Mouse (Mus musculus) megakaryocyte-erythroid progenitor cell, adult 5-6 weeks (primary cell): ENCODE results near the gene Rtf2. TPM values are rescaled to one million over a fixed set of nuclear protein-coding genes. Genes with fewer than 3 reads are reported as not detected.
A peak's percentile ranks its signal among the peaks of the same experiment; 100 is the strongest.

Source experiments
- ATAC-seq: replicated peaks from 2 replicates; pipeline ENCODE4 v1.8.0; 2016; ENCODE audit warnings: mild to moderate bottlenecking, inconsistent platforms; ENCODE audit not compliant: severe bottlenecking, poor library complexity, low FRiP score, low TSS enrichment
- total RNA-seq, 2 experiments: library from RNA; stranded (forward) in 1 of 2; stranded (reverse) in 1 of 2; fragments of 200-1000, 215-1000 nt in 1 of 2; fragments of >200 nt in 1 of 2; fragmentation: Nextera tagmentation in 1 of 2; gene quantifications; 2 replicates each; pipeline ENCODE4 v1.2.3; 2014 to 2017

Rtf2 gene
- total RNA-seq, 2 experiments from 2014 or later, result 38.0 to 132 TPM

DNA sequence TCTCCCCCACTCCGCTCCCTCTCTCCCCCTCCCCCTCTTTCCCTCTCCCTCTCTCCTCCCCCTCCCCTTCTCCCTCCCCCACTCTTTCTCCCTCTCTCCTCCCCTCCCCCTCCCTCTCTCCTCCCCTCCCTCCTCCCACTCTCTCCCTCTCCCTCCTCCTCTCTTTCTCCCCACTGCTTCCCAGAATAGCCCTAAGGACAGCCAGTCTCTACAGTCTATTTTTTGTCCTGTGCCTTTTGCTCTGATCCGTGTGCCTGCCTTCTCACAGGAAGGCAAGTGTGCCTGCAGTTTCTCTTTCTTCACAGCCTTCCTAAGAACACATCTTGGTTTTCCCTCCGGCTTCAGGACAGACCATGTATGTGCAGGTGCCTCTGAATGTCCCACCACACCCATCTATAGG, 37.0 kb downstream of the Rtf2 start:
- ATAC-seq, result no peak

DNA sequence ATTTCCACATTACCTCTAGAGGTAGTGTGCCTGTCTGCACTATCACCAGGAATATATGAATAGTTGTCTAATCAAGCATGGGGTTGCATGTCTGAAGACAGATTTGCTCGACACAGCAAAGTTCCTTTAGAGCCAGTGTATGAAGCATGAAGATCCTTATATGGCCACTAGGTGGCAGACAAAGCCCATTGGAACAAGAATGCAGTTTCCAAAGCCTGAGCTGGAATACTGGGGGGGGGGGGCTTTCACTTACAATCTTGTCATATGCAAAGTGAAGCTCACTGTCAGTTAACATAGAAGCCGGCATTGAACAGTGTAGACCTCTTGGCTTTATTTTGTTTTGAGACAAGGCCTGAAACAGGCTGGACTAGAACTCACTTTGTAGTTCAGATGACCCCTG, 37.5 kb downstream of the Rtf2 start:
- peak; percentile 58 for ATAC-seq

DNA sequence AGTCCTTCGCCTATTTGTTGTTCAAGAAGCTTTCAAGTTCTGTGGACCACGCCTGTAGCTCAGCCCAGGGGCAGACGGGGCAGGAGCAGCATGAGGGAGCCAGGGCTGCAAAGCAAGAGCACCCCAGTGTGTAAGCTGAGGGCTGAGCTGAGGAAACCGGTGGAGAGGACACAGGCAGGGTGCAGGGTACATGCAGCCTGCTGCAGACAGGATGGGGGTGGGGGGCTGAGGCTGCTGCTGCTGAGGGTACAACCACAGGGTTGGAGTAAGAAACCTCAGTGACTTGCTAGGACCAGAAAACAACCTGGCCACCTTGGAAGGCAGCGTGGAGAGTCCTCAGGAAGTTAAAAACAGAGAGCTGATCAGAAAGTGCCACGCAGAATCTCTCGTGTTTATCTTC, 39.9 kb downstream of the Rtf2 start:
- ATAC-seq, result no peak

GRCm38 (mm10) chr2:172481654-172482385, 41.5 kb downstream of the Rtf2 start:
- ATAC-seq, result no peak

- no peak for ATAC-seq
Measured at GRCm38 (mm10) chr2:172483766-172484413, 43.5 kb downstream of the Rtf2 start.

- no peak for ATAC-seq
Measured at GRCm38 (mm10) chr2:172484696-172485370, 44.5 kb downstream of the Rtf2 start.

GRCm38 (mm10) chr2:172496736-172497345, 56.5 kb downstream of the Rtf2 start:
- no peak for ATAC-seq

DNA sequence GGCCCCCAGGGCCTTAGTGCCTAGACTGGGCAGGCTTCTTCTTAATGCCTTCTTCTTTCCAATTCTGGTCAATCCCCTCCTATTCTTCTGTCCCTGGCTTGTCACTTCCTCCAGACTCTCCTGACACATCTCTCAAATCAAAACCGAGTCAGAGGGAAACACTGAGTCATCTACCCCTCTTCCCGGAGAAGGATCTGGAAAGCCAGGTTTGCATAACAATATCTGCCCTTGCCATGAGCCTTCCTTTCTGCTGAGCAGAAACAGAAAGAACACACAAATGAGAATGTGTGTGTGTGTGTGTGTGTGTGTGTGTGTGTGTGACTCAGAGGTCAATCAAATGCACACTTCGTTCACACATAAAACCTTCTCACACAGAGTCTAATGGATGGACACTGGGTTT, 58.5 kb downstream of the Rtf2 start:
- ATAC-seq, result no peak

- ATAC-seq, result peak; percentile 92
Measured at GRCm38 (mm10) chr2:172500752-172501316, 60.5 kb downstream of the Rtf2 start.

DNA sequence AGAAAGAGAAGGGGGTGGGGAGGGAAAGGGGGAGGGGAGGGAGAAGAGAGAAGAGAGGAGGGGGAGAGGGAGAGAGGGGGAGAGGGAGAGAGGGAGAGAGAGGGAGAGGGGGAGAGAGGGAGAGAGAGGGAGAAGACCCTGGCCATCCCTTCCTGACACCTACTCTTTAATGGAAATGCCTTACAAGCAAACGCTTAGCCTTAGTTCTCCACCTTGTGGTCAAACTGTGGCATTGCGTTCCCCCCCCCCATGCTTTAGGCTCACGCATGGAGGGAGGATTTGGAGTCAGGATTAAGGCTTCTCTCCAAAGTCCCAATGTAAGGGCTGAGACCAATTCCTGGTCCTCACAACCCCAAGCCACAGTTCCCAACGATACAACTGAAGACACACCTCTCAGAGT, 61.0 kb downstream of the Rtf2 start:
- ATAC-seq, result peak; percentile 77

DNA sequence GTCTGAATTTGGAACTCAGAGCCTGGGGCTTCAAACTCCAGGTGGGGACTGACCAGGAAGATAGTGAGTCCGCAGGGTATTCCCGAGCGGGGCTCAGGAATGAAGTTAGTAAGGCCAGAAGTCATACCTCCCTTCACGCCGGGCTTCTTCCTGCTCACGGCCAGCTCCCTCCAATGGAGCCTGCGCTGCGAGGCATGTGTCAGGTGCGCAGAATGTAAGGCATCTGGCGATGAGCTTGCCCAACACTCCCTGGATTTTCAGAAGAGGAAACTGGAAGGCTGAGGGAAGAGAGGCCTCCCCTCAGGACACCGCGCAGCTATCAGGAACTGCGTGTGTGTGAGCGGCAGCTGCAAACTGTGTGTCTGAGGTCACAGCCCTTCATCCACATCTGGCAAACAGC, 61.8 kb downstream of the Rtf2 start:
- ATAC-seq, result no peak

DNA sequence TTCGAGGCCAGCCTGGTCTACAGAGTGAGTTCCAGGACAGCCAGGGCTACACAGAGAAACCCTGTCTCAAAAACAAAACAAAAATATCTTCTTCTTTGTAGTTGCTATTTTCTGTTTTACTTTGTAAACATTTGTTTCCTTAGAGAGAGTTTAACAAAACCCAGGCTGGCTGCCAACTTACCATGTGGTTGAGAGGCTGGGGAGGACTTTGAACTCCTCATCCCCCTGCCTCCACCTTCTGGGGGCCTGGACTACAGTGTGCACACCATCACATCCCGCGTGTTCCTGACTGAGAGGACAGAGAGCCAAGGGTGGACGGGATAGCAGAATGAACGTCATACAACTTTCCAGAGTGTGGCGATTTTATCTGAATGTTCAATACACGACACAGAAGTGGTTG, 65.8 kb downstream of the Rtf2 start:
- ATAC-seq, result no peak

DNA sequence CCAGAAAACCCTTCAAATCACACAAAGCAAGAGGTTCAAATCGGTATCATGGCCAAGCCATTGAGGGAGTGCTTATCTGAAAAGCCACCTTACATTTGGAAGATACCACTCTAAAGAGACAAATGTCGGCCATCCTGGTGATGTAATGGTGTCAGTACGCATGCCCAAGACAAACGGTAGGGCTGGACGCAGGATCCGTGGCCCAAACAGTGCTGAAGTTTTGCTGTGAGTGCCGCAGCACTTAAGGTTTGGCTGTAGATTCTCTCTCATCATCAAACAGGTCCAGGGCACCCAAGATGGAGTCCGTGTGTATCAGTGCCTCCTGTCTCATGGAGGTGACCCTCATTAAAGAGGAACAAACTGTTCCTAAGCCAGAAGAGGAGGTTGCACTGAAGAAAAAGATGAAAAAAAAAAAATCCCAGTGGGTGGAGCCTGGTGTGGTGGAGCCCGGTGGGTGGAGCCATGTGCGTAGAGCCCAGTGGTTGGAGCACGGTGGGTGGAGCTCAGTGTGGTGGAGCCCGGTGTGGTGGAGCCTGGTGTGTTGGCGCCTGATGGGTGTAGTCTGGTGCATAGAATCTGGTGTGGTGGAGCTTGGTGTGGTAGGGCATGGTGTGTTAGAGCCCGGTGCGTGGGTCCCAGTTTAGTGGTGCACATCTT, 69.8 kb downstream of the Rtf2 start:
- ATAC-seq, result no peak

- ATAC-seq, result no peak
Measured at GRCm38 (mm10) chr2:172510899-172511298, 70.5 kb downstream of the Rtf2 start.

DNA sequence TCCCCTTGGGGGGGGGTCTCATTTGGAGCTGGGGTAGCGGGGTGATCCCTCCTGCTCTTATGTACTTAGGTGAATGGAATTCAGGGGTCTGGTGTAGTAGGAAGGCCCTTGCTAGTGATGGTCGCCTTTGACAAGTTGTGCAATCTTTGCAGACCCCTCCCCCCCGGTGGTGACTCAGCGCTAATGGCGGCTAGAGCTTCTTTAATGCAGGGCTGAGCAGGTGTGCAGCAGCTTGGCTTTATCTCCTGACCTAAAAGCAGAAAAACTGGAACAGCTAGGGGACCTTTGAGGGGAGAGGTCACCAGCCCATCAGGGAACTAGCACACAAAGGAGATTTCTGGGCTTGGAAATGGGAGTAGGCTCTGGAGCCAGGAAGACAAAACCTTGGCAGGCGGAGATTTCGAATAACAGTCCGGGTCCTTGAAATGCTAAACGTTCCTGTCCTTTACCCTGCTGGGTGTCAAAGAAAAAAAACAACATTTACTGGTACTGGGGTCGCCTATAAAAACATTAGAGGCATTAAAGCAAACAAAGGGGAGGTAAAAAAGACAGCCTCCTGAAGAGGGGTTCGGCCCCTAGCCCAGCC, 76.1 kb downstream of the Rtf2 start:
- ATAC-seq, result no peak
